Comparison of ENCODE assay signal across 23 mouse cellular contexts in genomic region chr17:33848139-33848538, GRCm38 (mm10). TPM values are rescaled to one million over a fixed set of nuclear protein-coding genes. Genes with fewer than 3 reads are reported as not detected.
"Had no signal": no experiment of that assay in that cellular context is flagged by ENCODE, and none has a peak within 500 bp of the region (broad histone marks: within the 10 kb centered on the region; RNA-seq: fewer than 3 reads in every experiment).

No protein-coding gene starts in this region.

- H3K27ac ChIP-seq: neural tube, embryonic 15.5 days; stomach, embryonic 15.5 days; stomach, postnatal 0 days had no signal

- H3K27me3 ChIP-seq: neural tube, embryonic 15.5 days; stomach, embryonic 15.5 days had no signal

- H3K4me2 ChIP-seq: neural tube, embryonic 15.5 days; stomach, embryonic 15.5 days had no signal

- H3K9me3 ChIP-seq: neural tube, embryonic 15.5 days; stomach, embryonic 15.5 days had no signal

- H3K9ac ChIP-seq: neural tube, embryonic 15.5 days; stomach, embryonic 15.5 days had no signal

- H3K4me3 ChIP-seq: neural tube, embryonic 15.5 days; stomach, embryonic 15.5 days had no signal

- DNase-seq: retina, postnatal 1 day; right cerebral cortex, adult 18-20 months; right cerebral cortex, postnatal 14 days; right cerebral cortex, postnatal 25 days; right cerebral cortex, postnatal 4 days; spleen, adult 18-20 months; thymus, adult 18-20 months; thymus, adult 2 months; thymus, postnatal 14 days; thymus, postnatal 25 days; thymus, postnatal 36 days; thymus, postnatal 4 days had no signal

RNA-seq across cellular contexts. Expression of gene Gm7029, which starts 25.5 kb away (rescaled TPM):
- total RNA-seq: neutrophil, adult 5-6 weeks had no signal
- polyA plus RNA-seq: neural tube, embryonic 14.5 days; neural tube, embryonic 15.5 days; small intestine, adult 2 months; stomach, embryonic 14.5 days; stomach, embryonic 15.5 days; stomach, embryonic 16.5 days; stomach, postnatal 0 days; testis, adult 2 months; thymus, postnatal 0 days; urinary bladder, adult 2 months had no signal
